Mouse (Mus musculus) erythroblast, embryonic 14.5 days (primary cell): ENCODE results near the gene Odc1. TPM values are rescaled to one million over a fixed set of nuclear protein-coding genes. Genes with fewer than 3 reads are reported as not detected.
A peak's percentile ranks its signal among the peaks of the same experiment; 100 is the strongest.

ENCODE experiments used
- H3K27me3 ChIP-seq: 2 replicates; pipeline ENCODE4 v1.6.1; 2012; ENCODE audit warnings: inconsistent platforms; ENCODE audit not compliant: control insufficient read depth
- H3K36me3 ChIP-seq: 2 replicates; pipeline ENCODE4 v1.6.1; 2012; ENCODE audit warnings: mild to moderate bottlenecking, inconsistent platforms; ENCODE audit not compliant: control insufficient read depth
- H3K4me1 ChIP-seq: 2 replicates; pipeline ENCODE4 v1.6.1; 2012; ENCODE audit warnings: inconsistent platforms; ENCODE audit not compliant: control insufficient read depth
- H3K4me3 ChIP-seq: replicated peaks from 2 replicates; pipeline ENCODE3; 2012; ENCODE audit warnings: moderate library complexity, mild to moderate bottlenecking, inconsistent platforms
- H3K9me3 ChIP-seq: 2 replicates; pipeline ENCODE4 v1.6.1; 2012; ENCODE audit warnings: low read length, inconsistent platforms, mixed read lengths; ENCODE audit not compliant: control insufficient read depth
- GATA1 ChIP-seq: IDR thresholded peaks from 2 replicates; pipeline ENCODE4 v1.6.1; 2012; ENCODE audit warnings: low read length, inconsistent platforms, mixed read lengths
- TAL1 ChIP-seq: IDR thresholded peaks from 3 replicates; pipeline ENCODE4 v1.6.1; 2012; ENCODE audit warnings: low read length, inconsistent platforms, mixed read lengths
- polyA plus RNA-seq: library from polyadenylated mRNA; stranded (reverse); fragments of >175 nt; gene quantifications from 2 replicates; pipeline ENCODE4 v1.2.3, GENCODE M21; 2012

Odc1 gene
- polyA plus RNA-seq, 1 experiment: 44.9 TPM

GRCm38 (mm10) chr12:17511019-17511418, 33.6 kb upstream of the Odc1 start:
- peaks cover 43% of the 10 kb centered on the region for H3K27me3 ChIP-seq
- H3K9me3 ChIP-seq: no peaks in the 10 kb centered on the region
- TF ChIP-seq GATA1 (no peak), TAL1 (no peak)
- H3K4me1 ChIP-seq: peaks cover 59% of the 10 kb centered on the region
- H3K4me3 ChIP-seq: no peak overlapping the region
- H3K36me3 ChIP-seq: no peaks in the 10 kb centered on the region; the same call in 1 of the 2 replicates

- H3K4me3 ChIP-seq: no peak overlapping the region
- peaks cover 56% of the 10 kb centered on the region for H3K4me1 ChIP-seq
- no peaks in the 10 kb centered on the region; the same call in 1 of the 2 replicates for H3K27me3 ChIP-seq
- no peak for TF ChIP-seq TAL1
- no peak for TF ChIP-seq GATA1
- no peaks in the 10 kb centered on the region for H3K9me3 ChIP-seq
- no peaks in the 10 kb centered on the region for H3K36me3 ChIP-seq
Measured at GRCm38 (mm10) chr12:17529180-17529579, 15.4 kb upstream of the Odc1 start.

- Histone ChIP-seq H3K36me3 (no peaks in the 10 kb centered on the region), H3K27me3 (no peaks in the 10 kb centered on the region; the same call in 1 of the 2 replicates), H3K4me1 (peaks cover 62% of the 10 kb centered on the region), H3K9me3 (no peaks in the 10 kb centered on the region), H3K4me3 (no peak overlapping the region)
- TF ChIP-seq TAL1 (no peak), GATA1 (no peak)
Measured at GRCm38 (mm10) chr12:17529726-17530125, 14.9 kb upstream of the Odc1 start.

- Histone ChIP-seq H3K4me1 (peaks cover 69% of the 10 kb centered on the region), H3K36me3 (no peaks in the 10 kb centered on the region), H3K4me3 (no peak overlapping the region), H3K9me3 (no peaks in the 10 kb centered on the region), H3K27me3 (no peaks in the 10 kb centered on the region; the same call in 1 of the 2 replicates)
- TF ChIP-seq GATA1 (no peak), TAL1 (no peak)
Measured at GRCm38 (mm10) chr12:17530825-17531224, 13.8 kb upstream of the Odc1 start.

GRCm38 (mm10) chr12:17536222-17536621, 8.4 kb upstream of the Odc1 start:
- no peak overlapping the region for H3K4me3 ChIP-seq
- TF ChIP-seq TAL1: no peak
- no peak for TF ChIP-seq GATA1
- peaks cover 77% of the 10 kb centered on the region for H3K4me1 ChIP-seq
- peaks cover 3% of the 10 kb centered on the region; the same call in 1 of the 2 replicates for H3K36me3 ChIP-seq
- no peaks in the 10 kb centered on the region for H3K9me3 ChIP-seq
- no peaks in the 10 kb centered on the region for H3K27me3 ChIP-seq

GRCm38 (mm10) chr12:17537147-17537546, 7.4 kb upstream of the Odc1 start:
- Histone ChIP-seq H3K27me3 (no peaks in the 10 kb centered on the region), H3K4me1 (peaks cover 83% of the 10 kb centered on the region), H3K9me3 (no peaks in the 10 kb centered on the region), H3K4me3 (no peak overlapping the region), H3K36me3 (peaks cover 3% of the 10 kb centered on the region; the same call in 1 of the 2 replicates)
- no peak for TF ChIP-seq GATA1
- TF ChIP-seq TAL1: no peak

GRCm38 (mm10) chr12:17538087-17538486, 6.5 kb upstream of the Odc1 start:
- H3K27me3 ChIP-seq: no peaks in the 10 kb centered on the region
- TF ChIP-seq TAL1: peak; percentile 98
- peak; percentile 100 for TF ChIP-seq GATA1
- peak overlapping the region; percentile 71 for H3K4me3 ChIP-seq
- H3K9me3 ChIP-seq: no peaks in the 10 kb centered on the region
- peaks cover 3% of the 10 kb centered on the region; the same call in 1 of the 2 replicates for H3K36me3 ChIP-seq
- H3K4me1 ChIP-seq: peaks cover 90% of the 10 kb centered on the region

- Histone ChIP-seq H3K9me3 (no peaks in the 10 kb centered on the region), H3K4me1 (peaks cover 95% of the 10 kb centered on the region), H3K4me3 (peak overlapping the region; percentile 71), H3K36me3 (peaks cover 3% of the 10 kb centered on the region; the same call in 1 of the 2 replicates), H3K27me3 (no peaks in the 10 kb centered on the region)
- peak; percentile 37; the same call in 1 of the 2 replicates for TF ChIP-seq GATA1
- no peak for TF ChIP-seq TAL1
Measured at GRCm38 (mm10) chr12:17539041-17539440, 5.6 kb upstream of the Odc1 start.

- H3K27me3 ChIP-seq: no peaks in the 10 kb centered on the region
- peaks cover 4% of the 10 kb centered on the region for H3K36me3 ChIP-seq
- TF ChIP-seq GATA1 (no peak), TAL1 (no peak)
- H3K9me3 ChIP-seq: no peaks in the 10 kb centered on the region
- peak overlapping the region; percentile 71 for H3K4me3 ChIP-seq
- peaks cover 89% of the 10 kb centered on the region for H3K4me1 ChIP-seq
Measured at GRCm38 (mm10) chr12:17540040-17540552, 4.5 kb upstream of the Odc1 start.
